Mouse (Mus musculus): ENCODE results near the gene Supt7l.
A peak's percentile ranks its signal among the peaks of the same experiment; 100 is the strongest.

Gene Supt7l

GRCm38 (mm10) chr5:31492031-31492430, 35.6 kb downstream of the Supt7l start:
- DNase-seq (ENCODE audit: low spot score) = no peak

GRCm38 (mm10) chr5:31489116-31489769, 38.4 kb downstream of the Supt7l start:
- DNase-seq (ENCODE audit: low spot score) = no peak

- DNase-seq (ENCODE audit: low spot score) = no peak
These were observed 39.7 kb downstream of the Supt7l start for GRCm38 (mm10) chr5:31487889-31488288.

- DNase-seq (ENCODE audit: low spot score) = no peak
These were observed 42.2 kb downstream of the Supt7l start, which contains the start of gene 4930548H24Rik for GRCm38 (mm10) chr5:31485440-31485839. 4930548H24Rik (plus strand) TSS chr5:31485740.

- DNase-seq (ENCODE audit: low spot score) = no peak
These were observed 47.1 kb downstream of the Supt7l start for GRCm38 (mm10) chr5:31480536-31480935.

GRCm38 (mm10) chr5:31470334-31470733, 57.3 kb downstream of the Supt7l start:
- DNase-seq (ENCODE audit: low spot score) = peak; percentile 40

GRCm38 (mm10) chr5:31469711-31470110, 57.9 kb downstream of the Supt7l start:
- no peak for DNase-seq (ENCODE audit: low spot score)

GRCm38 (mm10) chr5:31467798-31468197, 59.8 kb downstream of the Supt7l start:
- no peak for DNase-seq (ENCODE audit: low spot score)
